In genomic region chr12:80146227-80147223, GRCm38 (mm10) we compare ENCODE assay signal across 8 mouse cellular contexts. TPM values are rescaled to one million over a fixed set of nuclear protein-coding genes. Genes with fewer than 3 reads are reported as not detected.
DNase-seq lines count a peak whose midpoint lies in the region; ATAC-seq and TF ChIP-seq lines count a peak whose summit lies in the region.

No protein-coding gene starts in this region.

- H3ac ChIP-seq in myocyte (ENCODE audit: control insufficient read depth, insufficient read length) = no peak overlapping the region

- intact Hi-C loops in gastrocnemius, adult 2 months (cut with DNase I) = no loop called here

- peak; percentile 81 for TF ChIP-seq CTCF in gastrocnemius, adult 2 months (IDR thresholded peaks at IDR 0.05)
- TF ChIP-seq CTCF in intestine, postnatal 0 days (IDR thresholded peaks at IDR 0.05; ENCODE audit: low read depth) = peak; percentile 81
- TF ChIP-seq CTCF in liver, adult 2 months (IDR thresholded peaks at IDR 0.05; ENCODE audit: low read depth, low read length) = peak; percentile 85

- no peak for TF ChIP-seq POLR2A in liver, adult 2 months (IDR thresholded peaks at IDR 0.05; ENCODE audit: extremely low read depth, insufficient read depth, low read length)
- TF ChIP-seq POLR2A in myocyte (IDR thresholded peaks at IDR 0.05; ENCODE audit: insufficient read length, low read depth) = no peak

- 0 out of 2 replicates have a peak overlapping the region, but pooled peaks have one; percentile 14 for H3K9ac ChIP-seq in ES-E14 (ENCODE audit: insufficient read depth, low read depth, low read length, poor library complexity, severe bottlenecking)
- no peak overlapping the region for H3K9ac ChIP-seq in intestine, postnatal 0 days (ENCODE audit: low read depth, low read length)
- H3K9ac ChIP-seq in liver, adult 2 months (ENCODE audit: low read depth, low read length) = no peak overlapping the region; the same call in 1 of the 2 replicates

- H3K27ac ChIP-seq in ES-E14 (ENCODE audit: insufficient read depth, low read depth, low read length, poor library complexity, severe bottlenecking) = no peak overlapping the region
- peak overlapping the region; percentile 24; the same call in 1 of the 2 replicates for H3K27ac ChIP-seq in gastrocnemius, adult 2 months
- H3K27ac ChIP-seq in intestine, postnatal 0 days (ENCODE audit: low read depth, low read length) = no peak overlapping the region
- H3K27ac ChIP-seq in liver, adult 2 months (replicated peaks; ENCODE audit: insufficient read depth, low read depth, low read length) = peak overlapping the region; percentile 99

- peak; percentile 56 for ATAC-seq in intestine, postnatal 0 days

- peak; percentile 77 for DNase-seq in 3134 (ENCODE audit: extremely low read depth, insufficient read length, low spot score)
- DNase-seq in ES-E14 (ENCODE audit: low read depth, low spot score) = peak; percentile 78
- DNase-seq in cerebellum, postnatal 25 days = peak; percentile 72 to 84
- peak; percentile 79 for DNase-seq in gastrocnemius, adult 2 months
- peak; percentile 90 for DNase-seq in liver, adult 2 months (ENCODE audit: extremely low read depth, low read depth, low spot score)
- DNase-seq in testis, postnatal 14 days (ENCODE audit: low spot score) = peak; percentile 56

- H3K36me3 ChIP-seq in ES-E14 (ENCODE audit: control insufficient read depth, insufficient read depth, low read length, poor library complexity, severe bottlenecking) (no peaks in the 10 kb centered on the region), myocyte (ENCODE audit: control insufficient read depth, insufficient read depth) (no peaks in the 10 kb centered on the region)
- no peaks in the 10 kb centered on the region for H3K36me3 ChIP-seq in intestine, postnatal 0 days (ENCODE audit: control insufficient read depth, insufficient read depth)
- no peaks in the 10 kb centered on the region for H3K36me3 ChIP-seq in liver, adult 2 months (ENCODE audit: control insufficient read depth, insufficient read depth, low read length)

- in situ Hi-C loops in ES-E14 (cut with MboI; ENCODE audit: low sequenced_read_pairs in 2 of 2, unreplicated experiment in 2 of 2) = loop anchor here in 1 of 2 experiments (25.0 kb wide), 2 partner anchors 534 to 784 kb away; no protein-coding TSS in a partner anchor

- H3K79me2 ChIP-seq in liver, adult 2 months (ENCODE audit: control insufficient read depth, insufficient read depth, low read length) = no peaks in the 10 kb centered on the region
- H3K79me2 ChIP-seq in myocyte (ENCODE audit: control insufficient read depth, insufficient read depth) = no peaks in the 10 kb centered on the region

- peaks cover 5 to 17% of the 10 kb centered on the region in 2 experiments; a peak in 3 of 4 replicates for H3K4me1 ChIP-seq in ES-E14 (ENCODE audit: control insufficient read depth in 2 of 2, insufficient read depth in 2 of 2, low read length in 2 of 2, poor library complexity in 1 of 2)
- H3K4me1 ChIP-seq in intestine, postnatal 0 days (replicated peaks; ENCODE audit: control insufficient read depth, insufficient read depth, low read length) = no peaks in the 10 kb centered on the region; the same call in 1 of the 2 replicates
- peaks cover 17% of the 10 kb centered on the region for H3K4me1 ChIP-seq in liver, adult 2 months (ENCODE audit: control insufficient read depth, insufficient read depth, low read length)

- 38% methylated on average over 21 of the region's 21 CpGs for WGBS in intestine, postnatal 0 days
- WGBS in liver, adult 2 months = 29% methylated on average over 21 of the region's 21 CpGs

- H3K4me3 ChIP-seq in ES-E14 (ENCODE audit: insufficient read depth in 1 of 2, low read depth in 1 of 2, low read length in 2 of 2, poor library complexity in 1 of 2, severe bottlenecking in 1 of 2) = no peak overlapping the region
- H3K4me3 ChIP-seq in gastrocnemius, adult 2 months = 0 out of 2 replicates have a peak overlapping the region, but pooled peaks have one; percentile 11
- no peak overlapping the region for H3K4me3 ChIP-seq in intestine, postnatal 0 days (ENCODE audit: low read depth, low read length)
- H3K4me3 ChIP-seq in liver, adult 2 months (ENCODE audit: insufficient read depth, low read depth, low read length) = no peak overlapping the region
- H3K4me3 ChIP-seq in myocyte = no peak overlapping the region

- H3K27me3 ChIP-seq in intestine, postnatal 0 days (replicated peaks; ENCODE audit: control insufficient read depth, insufficient read depth, low read length) = no peaks in the 10 kb centered on the region
- no peaks in the 10 kb centered on the region for H3K27me3 ChIP-seq in liver, adult 2 months (ENCODE audit: control insufficient read depth, insufficient read depth, low read length)
- no peaks in the 10 kb centered on the region for H3K27me3 ChIP-seq in myocyte (ENCODE audit: control insufficient read depth, insufficient read depth, insufficient read length)

- H3K4me2 ChIP-seq in intestine, postnatal 0 days (replicated peaks; ENCODE audit: low read depth) = no peak overlapping the region
- peak overlapping the region; percentile 42 for H3K4me2 ChIP-seq in myocyte (ENCODE audit: low read depth)

- H3K9me3 ChIP-seq in ES-E14 (ENCODE audit: control insufficient read depth, insufficient read depth, low read depth, low read length) = no peaks in the 10 kb centered on the region
- H3K9me3 ChIP-seq in intestine, postnatal 0 days (ENCODE audit: control insufficient read depth) = no peaks in the 10 kb centered on the region

TF ChIP-seq in ES-E14, 5 proteins besides CTCF, POLR2A, EP300 and RAD21:
- TF ChIP-seq ZC3H11A (IDR thresholded peaks at IDR 0.05; ENCODE audit: borderline replicate concordance, low read depth, low read length) = no peak
- TF ChIP-seq ZNF384 (IDR thresholded peaks at IDR 0.05; ENCODE audit: low read depth, low read length) = no peak

TF ChIP-seq in myocyte, 11 proteins besides CTCF, POLR2A, EP300 and RAD21:
- TF ChIP-seq USF1 (IDR thresholded peaks at IDR 0.05; ENCODE audit: low read depth) (no peak), POLR2AphosphoS2 (IDR thresholded peaks at IDR 0.05; ENCODE audit: insufficient read length, low read depth) (no peak), REST (IDR thresholded peaks at IDR 0.05; ENCODE audit: insufficient read depth, insufficient read length) (no peak), TCF3 (IDR thresholded peaks at IDR 0.05; ENCODE audit: insufficient read length, low read depth) (no peak), TCF12 (IDR thresholded peaks at IDR 0.05; ENCODE audit: insufficient read depth, poor library complexity, severe bottlenecking) (no peak), E2F4 (IDR thresholded peaks at IDR 0.05; ENCODE audit: insufficient read depth) (no peak), MYOD1 (IDR thresholded peaks at IDR 0.05; ENCODE audit: control insufficient read depth in 1 of 3, insufficient read length in 2 of 3, low read depth in 2 of 3) (no peak), MAX (IDR thresholded peaks at IDR 0.05; ENCODE audit: low read depth) (no peak), CEBPB (IDR thresholded peaks at IDR 0.05; ENCODE audit: insufficient read depth, poor library complexity, severe bottlenecking) (no peak), SRF (IDR thresholded peaks at IDR 0.05; ENCODE audit: control insufficient read depth, insufficient read length, low read depth) (no peak), MYOG (IDR thresholded peaks at IDR 0.05; ENCODE audit: control insufficient read depth in 1 of 3, insufficient read depth in 1 of 3, insufficient read length in 2 of 3, low read depth in 2 of 3) (no peak)

RNA-seq across cellular contexts. Expression of gene Zfp36l1, which starts 33.7 kb away (rescaled TPM):
- total RNA-seq in ES-E14 (2012; rRNA removed) = 19.4 and 19.8 TPM in 2 replicates
- total RNA-seq in gastrocnemius, adult 2 months (2021) = 10 to 100 TPM; 25.7 to 46.6 TPM
- 77.9 and 80.7 TPM in 2 replicates for polyA plus RNA-seq in intestine, postnatal 0 days (2015; fragmentation: Nextera tagmentation; extraction: Ambion mirVana)
- total RNA-seq in liver, adult 2 months (2014; rRNA removed) = 15.4 and 21.8 TPM in 2 replicates
- 125 and 162 TPM in 2 replicates for polyA plus RNA-seq in liver, adult 2 months (2012; rRNA removed)
- polyA plus RNA-seq in myocyte (2012; fragmentation: generic; extraction: Trizol) = 35.7 TPM

Comparison
In these comparisons a context has a peak if more than half of its experiments do, and no peak if none do; other contexts are left out.
1. H3K27ac ChIP-seq: peak in gastrocnemius, adult 2 months (single experiment) and liver, adult 2 months (single experiment); none in ES-E14 (single experiment) and intestine, postnatal 0 days (single experiment).
2. Peak in every context shown above with its lines, with median percentiles within 50 percentile points of each other: DNase-seq and CTCF ChIP-seq.